Mouse (Mus musculus): ENCODE data around the gene B230217C12Rik. TPM values are rescaled to one million over a fixed set of nuclear protein-coding genes. Genes with fewer than 3 reads are reported as not detected.

The B230217C12Rik gene
- polyA plus RNA-seq, 1 experiment from 2014 or later, result 5.4 TPM

GRCm38 (mm10) chr11:97877341-97877740 lies 36.8 kb downstream of the B230217C12Rik start:
- Histone ChIP-seq H3K4me2 (no peak overlapping the region), H3K27ac (ENCODE audit: low read depth, low read length) (no peak overlapping the region), H3K4me3 (ENCODE audit: low read depth, low read length) (no peak overlapping the region), H3K4me1 (replicated peaks; ENCODE audit: control insufficient read depth, insufficient read depth, low read length) (no peaks in the 10 kb centered on the region), H3K9me3 (ENCODE audit: control insufficient read depth, low read length) (no peaks in the 10 kb centered on the region), H3K36me3 (ENCODE audit: control insufficient read depth, insufficient read depth, low read length) (no peaks in the 10 kb centered on the region), H3K9ac (ENCODE audit: low read depth, low read length) (no peak overlapping the region), H3K27me3 (replicated peaks; ENCODE audit: control insufficient read depth, insufficient read depth, low read length) (no peaks in the 10 kb centered on the region)
- DNase-seq (ENCODE audit: low spot score) (no peak), ATAC-seq (replicated peaks; ENCODE audit: low FRiP score) (no peak)
- WGBS, result 70% methylated on average over 2 of the region's 2 CpGs

DNA sequence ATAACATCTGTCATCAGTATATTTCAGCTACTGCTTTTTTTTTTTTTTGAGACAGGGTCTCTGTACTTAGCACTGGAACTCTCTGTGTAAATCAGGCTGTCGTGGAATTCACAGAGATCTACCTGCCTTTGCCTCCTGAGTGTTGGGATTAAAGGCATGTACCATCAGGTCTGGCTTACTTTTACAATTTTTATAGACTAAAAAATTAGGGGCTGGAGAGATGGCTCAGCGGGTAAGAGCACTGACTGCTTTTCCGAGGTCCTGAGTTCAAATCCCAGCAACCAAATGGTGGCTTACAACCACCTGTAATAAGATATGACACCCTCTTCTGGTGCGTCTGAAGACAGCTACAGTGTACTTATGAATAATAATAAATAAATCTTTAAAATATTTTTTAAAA lies 39.8 kb downstream of the B230217C12Rik start:
- Histone ChIP-seq H3K9ac (ENCODE audit: low read depth, low read length) (no peak overlapping the region), H3K4me3 (ENCODE audit: low read depth, low read length) (no peak overlapping the region), H3K36me3 (ENCODE audit: control insufficient read depth, insufficient read depth, low read length) (no peaks in the 10 kb centered on the region), H3K27me3 (replicated peaks; ENCODE audit: control insufficient read depth, insufficient read depth, low read length) (no peaks in the 10 kb centered on the region), H3K9me3 (ENCODE audit: control insufficient read depth, low read length) (no peaks in the 10 kb centered on the region), H3K4me1 (replicated peaks; ENCODE audit: control insufficient read depth, insufficient read depth, low read length) (peaks cover 3% of the 10 kb centered on the region), H3K27ac (ENCODE audit: low read depth, low read length) (no peak overlapping the region), H3K4me2 (no peak overlapping the region)
- no peak for DNase-seq (ENCODE audit: low spot score)
- no peak for ATAC-seq (replicated peaks; ENCODE audit: low FRiP score)
- WGBS, result 91% methylated on average over 4 of the region's 4 CpGs

- ATAC-seq (replicated peaks; ENCODE audit: low FRiP score), result peak; percentile 72
Observed at GRCm38 (mm10) chr11:97883542-97883917, 43.0 kb downstream of the B230217C12Rik start.

DNA sequence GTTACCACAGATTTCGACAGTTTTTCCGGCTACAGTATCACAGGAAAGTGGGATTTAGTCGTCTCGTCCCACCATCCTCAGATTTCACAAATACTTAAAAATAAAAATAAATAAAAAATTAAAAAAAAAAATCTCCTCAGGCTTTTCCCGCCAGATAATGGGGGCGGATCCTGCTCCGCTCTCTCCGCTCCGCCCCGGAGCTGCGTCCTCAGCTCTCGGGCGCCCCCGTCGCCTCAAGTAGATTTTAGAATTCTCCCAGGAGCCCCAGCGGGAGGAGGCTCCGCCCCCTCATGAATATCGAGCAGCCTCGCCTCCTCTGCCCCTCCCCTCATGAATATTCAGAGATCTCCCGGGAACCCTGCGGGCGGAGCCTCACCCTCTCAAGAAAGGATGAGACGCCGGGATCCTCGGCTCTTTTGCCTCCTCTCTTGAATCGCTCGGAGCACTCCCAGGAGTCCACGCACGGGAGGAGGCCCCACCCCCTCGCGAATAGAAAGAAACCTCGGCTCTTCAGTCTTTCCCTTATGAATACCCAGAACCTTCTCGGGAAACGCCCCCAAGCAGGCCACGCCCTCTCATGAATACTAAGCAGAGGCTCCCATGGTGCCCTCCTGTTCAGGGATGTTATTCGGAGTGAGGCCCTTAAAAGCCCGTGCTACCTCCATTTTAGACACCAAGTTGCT lies 43.5 kb downstream of the B230217C12Rik start, which contains the start of gene Fbxo47:
Gene Fbxo47, minus strand, starts transcription at position 237 of the 683 bp plus-strand sequence.
- Histone ChIP-seq H3K9me3 (ENCODE audit: control insufficient read depth, low read length) (no peaks in the 10 kb centered on the region), H3K27me3 (replicated peaks; ENCODE audit: control insufficient read depth, insufficient read depth, low read length) (no peaks in the 10 kb centered on the region), H3K4me3 (ENCODE audit: low read depth, low read length) (peak within 1 kb of the TSS; percentile 61), H3K9ac (ENCODE audit: low read depth, low read length) (peak within 1 kb of the TSS; percentile 66), H3K4me2 (peak within 1 kb of the TSS; percentile 72), H3K4me1 (replicated peaks; ENCODE audit: control insufficient read depth, insufficient read depth, low read length) (peaks cover 3% of the 10 kb centered on the region), H3K27ac (ENCODE audit: low read depth, low read length) (peak within 1 kb of the TSS; percentile 85), H3K36me3 (ENCODE audit: control insufficient read depth, insufficient read depth, low read length) (no peaks in the 10 kb centered on the region)
- ATAC-seq (replicated peaks; ENCODE audit: low FRiP score) (peak; percentile 92), DNase-seq (ENCODE audit: low spot score) (peak; percentile 96)
- under 1% methylated on average over 37 of the region's 37 CpGs for WGBS

More at GRCm38 (mm10) chr11:97883542-97883917, 43.0 kb downstream of the B230217C12Rik start:
- Histone ChIP-seq H3K27me3 (replicated peaks; ENCODE audit: control insufficient read depth, insufficient read depth, low read length) (no peaks in the 10 kb centered on the region), H3K36me3 (ENCODE audit: control insufficient read depth, insufficient read depth, low read length) (no peaks in the 10 kb centered on the region), H3K4me3 (ENCODE audit: low read depth, low read length) (peak overlapping the region; percentile 61), H3K4me1 (replicated peaks; ENCODE audit: control insufficient read depth, insufficient read depth, low read length) (peaks cover 3% of the 10 kb centered on the region), H3K9ac (ENCODE audit: low read depth, low read length) (peak overlapping the region; percentile 66), H3K4me2 (peak overlapping the region; percentile 72), H3K27ac (ENCODE audit: low read depth, low read length) (peak overlapping the region; percentile 85), H3K9me3 (ENCODE audit: control insufficient read depth, low read length) (no peaks in the 10 kb centered on the region)
- DNase-seq (ENCODE audit: low spot score), result peak; percentile 82
- 4% methylated on average over 26 of the region's 26 CpGs for WGBS

- no peaks in the 10 kb centered on the region for H3K36me3 ChIP-seq (ENCODE audit: control insufficient read depth, insufficient read depth, low read length)
- H3K27me3 ChIP-seq (replicated peaks; ENCODE audit: control insufficient read depth, insufficient read depth, low read length), result no peaks in the 10 kb centered on the region
- H3K27ac ChIP-seq (ENCODE audit: low read depth, low read length), result peak overlapping the region; percentile 74
- H3K9ac ChIP-seq (ENCODE audit: low read depth, low read length), result peak overlapping the region; percentile 54
- H3K9me3 ChIP-seq (ENCODE audit: control insufficient read depth, low read length), result no peaks in the 10 kb centered on the region
- DNase-seq (ENCODE audit: low spot score), result no peak
- H3K4me1 ChIP-seq (replicated peaks; ENCODE audit: control insufficient read depth, insufficient read depth, low read length), result peaks cover 3% of the 10 kb centered on the region
- ATAC-seq (replicated peaks; ENCODE audit: low FRiP score), result no peak
- peak overlapping the region; percentile 61 for H3K4me3 ChIP-seq (ENCODE audit: low read depth, low read length)
- 28% methylated on average over 7 of the region's 7 CpGs for WGBS
- peak overlapping the region; percentile 72 for H3K4me2 ChIP-seq
Observed at GRCm38 (mm10) chr11:97884601-97885185, 44.1 kb downstream of the B230217C12Rik start.

- Histone ChIP-seq H3K9ac (ENCODE audit: low read depth, low read length) (peak overlapping the region; percentile 54; the same call in 1 of the 2 replicates), H3K4me1 (replicated peaks; ENCODE audit: control insufficient read depth, insufficient read depth, low read length) (peaks cover 3% of the 10 kb centered on the region), H3K9me3 (ENCODE audit: control insufficient read depth, low read length) (no peaks in the 10 kb centered on the region), H3K36me3 (ENCODE audit: control insufficient read depth, insufficient read depth, low read length) (no peaks in the 10 kb centered on the region), H3K4me3 (ENCODE audit: low read depth, low read length) (peak overlapping the region; percentile 61; the same call in 1 of the 2 replicates), H3K4me2 (peak overlapping the region; percentile 72), H3K27ac (ENCODE audit: low read depth, low read length) (no peak overlapping the region), H3K27me3 (replicated peaks; ENCODE audit: control insufficient read depth, insufficient read depth, low read length) (no peaks in the 10 kb centered on the region)
- no peak for ATAC-seq (replicated peaks; ENCODE audit: low FRiP score)
- WGBS, result 84% methylated on average over 2 of the region's 2 CpGs
- DNase-seq (ENCODE audit: low spot score), result no peak
Observed at GRCm38 (mm10) chr11:97885296-97885915, 44.8 kb downstream of the B230217C12Rik start.

- no peak overlapping the region for H3K9ac ChIP-seq (ENCODE audit: low read depth, low read length)
- no peak overlapping the region for H3K27ac ChIP-seq (ENCODE audit: low read depth, low read length)
- H3K4me1 ChIP-seq (replicated peaks; ENCODE audit: control insufficient read depth, insufficient read depth, low read length), result no peaks in the 10 kb centered on the region
- no peak overlapping the region for H3K4me3 ChIP-seq (ENCODE audit: low read depth, low read length)
- H3K27me3 ChIP-seq (replicated peaks; ENCODE audit: control insufficient read depth, insufficient read depth, low read length), result no peaks in the 10 kb centered on the region
- H3K4me2 ChIP-seq, result no peak overlapping the region
- no peaks in the 10 kb centered on the region for H3K9me3 ChIP-seq (ENCODE audit: control insufficient read depth, low read length)
- WGBS, result 80% methylated on average over 5 of the region's 5 CpGs
- no peak for ATAC-seq (replicated peaks; ENCODE audit: low FRiP score)
- no peaks in the 10 kb centered on the region for H3K36me3 ChIP-seq (ENCODE audit: control insufficient read depth, insufficient read depth, low read length)
- DNase-seq (ENCODE audit: low spot score), result no peak
Observed at GRCm38 (mm10) chr11:97891821-97892220, 51.2 kb downstream of the B230217C12Rik start.
